9 mouse cellular contexts compared by ENCODE assay signal in the genomic region with DNA sequence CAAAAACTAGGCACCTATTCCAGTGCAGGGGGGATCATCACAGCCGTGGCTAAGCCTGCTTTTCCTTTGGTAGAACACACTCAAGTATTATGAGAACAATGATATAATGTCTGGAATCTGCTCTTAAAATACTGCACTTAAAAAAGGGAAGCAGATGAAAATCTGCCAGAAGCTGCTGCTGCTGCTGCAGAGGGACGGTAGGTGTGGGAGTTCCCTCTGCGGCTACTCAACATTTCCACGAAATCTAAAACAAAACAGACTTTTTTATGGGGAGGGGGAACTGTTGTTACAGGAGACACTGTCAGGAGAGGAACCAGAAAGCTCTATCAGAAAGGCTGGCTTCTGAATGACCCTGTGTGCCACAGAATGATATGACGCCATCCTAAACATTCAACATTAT.
DNase-seq lines count a peak whose midpoint lies in the region; ATAC-seq and TF ChIP-seq lines count a peak whose summit lies in the region.
"Had no signal": no experiment of that assay in that cellular context is flagged by ENCODE, and none has a peak within 500 bp of the region (broad histone marks: within the 10 kb centered on the region; RNA-seq: fewer than 3 reads in every experiment).

No protein-coding gene starts in this region.

- H3K36me3 ChIP-seq in kidney, postnatal 0 days (ENCODE audit: insufficient read depth, low read length): no peaks in the 10 kb centered on the region
- no peaks in the 10 kb centered on the region for H3K36me3 ChIP-seq in neural tube, embryonic 12.5 days

- H3K27ac ChIP-seq in kidney, postnatal 0 days: no peak overlapping the region
- 0 out of 2 replicates have a peak overlapping the region, but pooled peaks have one; percentile 15 for H3K27ac ChIP-seq in neural tube, embryonic 12.5 days

- H3K9ac ChIP-seq in kidney, postnatal 0 days (ENCODE audit: low read depth, low read length): no peak overlapping the region
- no peak overlapping the region for H3K9ac ChIP-seq in neural tube, embryonic 12.5 days

- no peak overlapping the region for H3K4me3 ChIP-seq in kidney, postnatal 0 days (replicated peaks; ENCODE audit: low read depth, low read length)
- H3K4me3 ChIP-seq in neural tube, embryonic 12.5 days: no peak overlapping the region

- peak; percentile 41 for DNase-seq in kidney, postnatal 0 days (ENCODE audit: low spot score)
- DNase-seq in kidney, postnatal 36 days: no peak
- peak; percentile 46 for DNase-seq in induced T-regulatory cell, adult 2 months (ENCODE audit: low read depth)
- DNase-seq in retina, postnatal 1 day: no peak
- no peak for DNase-seq in right cerebral cortex, postnatal 10 days (ENCODE audit: low spot score in 2 of 2)
- DNase-seq in gastrocnemius, postnatal 4 days (ENCODE audit: low spot score in 2 of 2): no peak
- DNase-seq: embryo, embryonic 11 days had no signal

- no peak for TF ChIP-seq CTCF in kidney, postnatal 0 days (IDR thresholded peaks at IDR 0.05; ENCODE audit: low read depth)

- peak overlapping the region; percentile 5; the same call in 1 of the 2 replicates for H3K4me2 ChIP-seq in kidney, postnatal 0 days (ENCODE audit: low read length)
- H3K4me2 ChIP-seq in neural tube, embryonic 12.5 days (replicated peaks): no peak overlapping the region

- peaks cover 20% of the 10 kb centered on the region for H3K4me1 ChIP-seq in kidney, postnatal 0 days (replicated peaks; ENCODE audit: insufficient read depth, low read length)
- H3K4me1 ChIP-seq in neural tube, embryonic 12.5 days: peaks cover 19% of the 10 kb centered on the region

- no peaks in the 10 kb centered on the region for H3K9me3 ChIP-seq in kidney, postnatal 0 days (replicated peaks; ENCODE audit: low read length)
- no peaks in the 10 kb centered on the region for H3K9me3 ChIP-seq in neural tube, embryonic 12.5 days

- H3K27me3 ChIP-seq in kidney, postnatal 0 days (ENCODE audit: insufficient read depth, low read length): no peaks in the 10 kb centered on the region
- no peaks in the 10 kb centered on the region for H3K27me3 ChIP-seq in neural tube, embryonic 12.5 days (replicated peaks)

- ATAC-seq in kidney, postnatal 0 days (replicated peaks; ENCODE audit: low FRiP score, low read depth): no peak
- peak; percentile 57 for ATAC-seq in common myeloid progenitor, adult 5-6 weeks (replicated peaks; ENCODE audit: low read depth, poor library complexity, severe bottlenecking)
- ATAC-seq in neural tube, embryonic 12.5 days (ENCODE audit: low FRiP score, low read depth): no peak

- 27% methylated on average over 5 of the region's 5 CpGs for WGBS in kidney, postnatal 0 days
- WGBS in neural tube, embryonic 12.5 days: 55% methylated on average over 5 of the region's 5 CpGs

Comparison
In these comparisons a context has a peak if more than half of its experiments do, and no peak if none do; other contexts are left out.
1. DNase-seq: peak in kidney, postnatal 0 days (single experiment) and induced T-regulatory cell, adult 2 months (single experiment); none in kidney, postnatal 36 days (0 of 2), retina, postnatal 1 day (single experiment), right cerebral cortex, postnatal 10 days (0 of 2) and gastrocnemius, postnatal 4 days (0 of 2).